Mouse (Mus musculus) mesoderm, embryonic 11.5 days (tissue): ENCODE results near the gene Fstl4.
"Not testable (repeated sequence)": the region's sequence is repeated elsewhere in the genome, so short reads cannot be mapped to it uniquely, and the experiment has no call there.

Experiments
- DNase-seq: peaks from one replicate; pipeline ENCODE4 v3.0.0-alpha.2; 2012; ENCODE audit warnings: low read depth, low spot score

Fstl4 gene

GRCm38 (mm10) chr11:53085858-53086565, 321.6 kb downstream of the Fstl4 start:
- no peak for DNase-seq

DNA sequence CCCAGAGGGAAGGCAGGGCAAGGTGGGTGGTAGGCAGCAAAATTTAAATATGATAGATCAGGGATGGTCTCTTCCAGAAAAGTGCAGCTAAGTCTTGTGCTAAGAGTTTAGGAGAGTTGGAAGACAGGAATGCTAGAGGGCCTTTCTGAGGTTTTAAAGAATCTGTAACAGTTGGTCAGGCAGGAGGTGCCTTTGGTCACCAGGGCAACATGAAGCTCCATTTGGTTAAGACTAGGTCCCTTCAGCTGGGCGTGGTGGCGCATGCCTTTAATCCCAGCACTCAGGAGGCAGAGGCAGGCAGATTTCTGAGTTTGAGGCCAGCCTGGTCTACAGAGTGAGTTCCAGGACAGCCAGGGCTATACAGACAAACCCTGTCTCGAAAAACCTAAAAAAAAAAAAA, 323.5 kb downstream of the Fstl4 start:
- DNase-seq = not testable (repeated sequence)

- DNase-seq = no peak
Measured at GRCm38 (mm10) chr11:53091596-53091995, 327.2 kb downstream of the Fstl4 start.

- no peak for DNase-seq
Measured at GRCm38 (mm10) chr11:53096871-53097270, 332.4 kb downstream of the Fstl4 start.

- DNase-seq = no peak
Measured at GRCm38 (mm10) chr11:53097331-53097730, 332.9 kb downstream of the Fstl4 start.

GRCm38 (mm10) chr11:53097870-53098269, 333.4 kb downstream of the Fstl4 start:
- DNase-seq = no peak

- DNase-seq = peak; percentile 20
Measured at GRCm38 (mm10) chr11:53098780-53099198, 334.4 kb downstream of the Fstl4 start.

DNA sequence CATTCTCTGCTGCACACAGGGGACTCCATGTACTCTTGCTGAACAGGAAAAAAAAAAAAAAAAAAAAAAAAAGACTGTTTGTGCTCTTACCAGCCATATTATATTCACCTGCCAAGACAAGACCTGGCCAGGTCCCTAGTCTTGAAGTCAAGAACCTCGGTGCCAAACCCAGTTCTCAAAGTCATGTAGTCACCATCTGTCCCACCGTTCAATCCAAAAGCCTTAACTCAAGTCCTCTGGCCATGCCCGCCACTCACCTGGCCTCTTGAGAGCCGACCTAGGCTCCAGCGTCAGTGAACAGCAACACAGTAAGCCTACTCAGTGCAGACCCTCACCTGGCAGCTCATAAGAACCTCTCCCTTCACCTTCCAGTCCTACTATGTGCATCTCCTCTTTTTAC, 334.9 kb downstream of the Fstl4 start:
- no peak for DNase-seq

- no peak for DNase-seq
Measured at GRCm38 (mm10) chr11:53101732-53102131, 337.3 kb downstream of the Fstl4 start.

DNA sequence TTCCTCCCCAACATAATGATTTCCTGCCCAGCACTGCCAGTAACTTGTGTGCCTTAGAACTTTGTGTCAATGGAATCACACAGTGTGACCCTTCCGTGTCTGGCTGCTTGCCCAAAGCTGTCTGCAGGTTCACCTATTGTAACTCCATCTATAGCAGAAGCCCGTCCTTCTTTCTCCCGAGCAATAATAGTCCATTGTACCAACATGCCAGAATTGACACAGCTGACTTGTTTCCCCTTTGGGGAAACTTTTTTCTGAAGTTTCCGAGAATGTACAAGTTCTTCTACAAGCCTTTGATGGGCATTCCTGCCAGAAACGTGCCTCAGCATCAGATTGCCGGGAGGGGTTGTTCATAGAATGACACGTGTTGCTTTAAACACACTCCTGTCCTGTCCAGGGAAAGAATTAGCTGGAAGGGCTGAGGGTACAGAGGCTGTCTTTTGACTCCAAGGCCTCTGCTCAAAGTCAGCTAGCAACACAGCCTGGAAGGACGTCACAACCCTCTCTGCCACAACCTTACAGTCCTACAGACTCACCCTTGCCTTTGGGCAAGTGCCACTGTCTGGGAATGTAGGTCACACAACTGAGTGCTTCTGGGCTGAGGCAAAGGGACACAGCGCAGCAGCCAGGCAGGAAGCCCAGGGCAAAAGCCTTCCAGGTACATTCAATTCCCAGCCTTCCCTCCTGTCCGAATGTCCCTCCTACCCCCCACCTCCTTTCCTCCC, 339.3 kb downstream of the Fstl4 start:
- DNase-seq = no peak

GRCm38 (mm10) chr11:53107706-53108105, 343.3 kb downstream of the Fstl4 start:
- no peak for DNase-seq

DNA sequence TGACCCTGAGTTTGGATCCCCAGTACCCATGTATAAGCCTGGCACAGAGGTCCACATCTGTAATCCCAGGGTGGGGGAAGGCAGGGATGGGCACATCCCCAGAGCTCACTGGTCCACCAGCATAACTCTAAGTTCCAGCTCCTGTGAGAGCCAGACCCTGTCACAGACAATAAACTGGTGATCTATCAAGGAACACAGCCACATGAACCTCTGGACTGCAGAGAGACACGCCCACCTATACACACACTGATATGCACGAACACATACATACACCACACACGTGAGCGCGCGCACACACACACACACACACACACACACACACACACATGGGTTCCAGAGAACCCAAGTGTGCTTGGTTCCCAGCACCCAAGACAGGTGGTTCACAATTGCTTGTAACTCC, 344.4 kb downstream of the Fstl4 start:
- DNase-seq = no peak

GRCm38 (mm10) chr11:53109701-53110467, 345.4 kb downstream of the Fstl4 start:
- DNase-seq = no peak

DNA sequence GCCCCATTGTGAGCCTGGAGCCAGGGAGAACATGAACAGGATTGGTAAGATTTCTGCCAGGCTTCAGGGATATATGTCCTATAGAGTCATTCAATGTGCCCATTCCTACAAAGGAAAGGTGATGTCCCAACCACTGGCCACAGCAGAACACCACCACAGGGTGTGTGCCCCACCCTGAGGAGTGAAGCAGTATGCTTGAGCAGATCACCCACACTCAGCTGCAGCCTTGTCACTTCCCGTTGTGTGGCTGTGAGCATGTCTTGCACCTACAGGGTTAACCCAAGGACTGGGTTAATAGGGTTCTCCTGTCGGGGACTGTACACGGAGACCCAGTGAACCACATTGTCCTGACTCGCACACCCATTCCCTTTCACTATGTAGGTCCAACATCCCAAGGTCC, 351.3 kb downstream of the Fstl4 start:
- DNase-seq = no peak

- no peak for DNase-seq
Measured at GRCm38 (mm10) chr11:53116356-53116755, 351.9 kb downstream of the Fstl4 start.

- DNase-seq = no peak
Measured at GRCm38 (mm10) chr11:53118226-53118965, 354.0 kb downstream of the Fstl4 start.

GRCm38 (mm10) chr11:53119966-53120365, 355.5 kb downstream of the Fstl4 start:
- DNase-seq = no peak

DNA sequence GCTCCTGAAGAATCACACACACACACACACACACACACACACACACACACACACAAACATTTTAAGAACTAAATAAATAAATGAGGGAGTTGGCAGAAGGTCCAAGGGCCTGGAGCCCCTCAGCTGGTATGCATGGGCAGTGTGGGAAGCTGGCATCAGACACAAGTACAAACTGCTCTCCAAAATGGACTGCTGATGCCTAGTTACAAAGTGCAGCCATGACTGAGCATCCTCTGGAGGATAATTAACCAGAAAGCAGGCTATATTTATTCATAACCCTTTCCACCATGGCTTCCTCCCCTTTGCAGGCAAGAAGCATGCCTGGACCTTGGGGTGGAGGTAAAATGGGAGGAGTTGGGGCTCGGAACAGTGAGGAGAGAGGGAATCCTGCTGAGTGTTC, 356.8 kb downstream of the Fstl4 start:
- no peak for DNase-seq

DNA sequence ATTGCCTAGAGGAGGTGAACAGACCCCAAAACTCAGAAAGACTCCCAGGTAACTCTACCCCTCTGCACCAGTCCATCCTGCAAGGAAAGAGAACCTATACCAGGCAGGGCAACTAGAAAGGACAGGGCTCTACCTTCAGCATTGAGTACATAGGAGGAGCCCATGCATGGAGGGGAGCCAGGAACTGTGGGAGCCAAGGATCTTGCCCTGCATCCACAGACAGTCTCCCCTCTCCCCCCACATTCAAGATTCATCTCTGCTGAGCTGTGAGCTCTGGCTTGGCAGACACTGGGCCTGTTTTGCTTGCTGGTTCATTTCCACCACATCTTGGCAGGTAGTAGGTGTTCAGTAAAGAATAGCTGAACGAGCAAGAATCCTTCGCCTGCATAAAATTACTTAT, 360.4 kb downstream of the Fstl4 start:
- no peak for DNase-seq

GRCm38 (mm10) chr11:53126660-53127059, 362.2 kb downstream of the Fstl4 start:
- no peak for DNase-seq

- DNase-seq = no peak
Measured at GRCm38 (mm10) chr11:53128661-53129060, 364.2 kb downstream of the Fstl4 start.
